Mouse (Mus musculus): ENCODE results near the gene Apeh. TPM values are rescaled to one million over a fixed set of nuclear protein-coding genes. Genes with fewer than 3 reads are reported as not detected.
A peak's percentile ranks its signal among the peaks of the same experiment; 100 is the strongest.

Apeh gene
- polyA plus RNA-seq, 1 experiment: 32.7 TPM

DNA sequence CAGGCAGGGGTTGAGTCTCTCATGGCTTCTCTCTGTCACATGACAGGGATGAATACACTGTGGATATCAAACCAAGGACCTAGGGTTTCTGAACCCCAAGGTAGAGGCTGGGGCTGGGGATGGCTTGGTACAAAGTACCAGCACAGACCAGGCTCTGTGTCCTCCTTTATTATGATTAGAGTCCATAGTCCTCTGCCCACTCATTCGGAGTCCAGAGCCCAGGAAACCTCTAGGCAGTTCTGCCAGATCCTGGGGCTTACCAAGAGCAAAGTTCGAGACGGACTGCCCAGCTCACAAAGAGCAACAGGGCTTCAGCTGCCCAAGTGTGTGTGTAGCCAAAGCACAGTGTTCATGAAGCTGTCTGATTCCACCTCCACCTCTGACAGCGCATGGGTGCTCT is 9.1 kb downstream of the Apeh start:
- DNase-seq (ENCODE audit: extremely low spot score in 1 of 2, low spot score in 1 of 2): no peak

DNA sequence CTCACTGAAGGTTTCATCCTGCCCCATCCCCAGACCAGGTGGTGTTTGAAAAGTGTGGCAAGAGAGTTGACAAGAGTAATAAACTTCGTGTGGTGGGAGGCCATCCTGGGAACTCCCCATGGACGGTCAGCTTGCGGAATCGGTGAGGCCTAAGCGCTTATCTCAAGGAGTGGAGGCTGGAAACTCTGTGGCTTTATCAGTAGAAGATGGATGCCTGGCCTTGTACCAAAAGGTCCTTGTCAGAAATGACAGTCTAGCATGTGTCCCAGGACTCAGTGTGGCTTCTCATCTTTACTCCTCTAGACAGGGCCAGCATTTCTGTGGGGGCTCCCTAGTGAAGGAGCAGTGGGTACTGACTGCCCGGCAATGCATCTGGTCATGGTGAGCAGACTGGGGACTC is 10.8 kb downstream of the Apeh start:
- no peak for DNase-seq (ENCODE audit: extremely low spot score in 1 of 2, low spot score in 1 of 2)

DNA sequence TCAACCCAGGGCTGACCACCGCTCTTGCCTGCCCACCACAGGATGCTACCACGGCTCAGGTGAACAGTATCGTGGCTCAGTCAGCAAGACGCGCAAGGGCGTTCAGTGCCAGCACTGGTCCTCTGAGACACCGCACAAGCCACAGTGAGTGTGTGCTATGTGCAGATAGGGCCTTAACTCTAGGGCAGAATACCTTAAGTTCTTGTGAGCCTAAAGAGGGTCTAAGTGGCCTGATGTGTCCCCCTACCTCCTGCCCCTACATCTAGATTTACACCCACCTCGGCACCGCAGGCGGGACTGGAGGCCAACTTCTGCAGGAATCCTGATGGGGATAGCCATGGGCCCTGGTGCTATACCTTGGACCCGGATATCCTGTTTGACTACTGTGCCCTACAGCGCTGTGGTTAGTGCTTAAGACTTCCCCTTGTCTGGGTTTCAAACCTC is 11.4 kb downstream of the Apeh start, which contains the start of gene Rnf123:
TSS of gene Rnf123 (minus strand) at position 359 of the 444 bp plus-strand sequence.
- no peak for DNase-seq (ENCODE audit: extremely low spot score in 1 of 2, low spot score in 1 of 2)

DNA sequence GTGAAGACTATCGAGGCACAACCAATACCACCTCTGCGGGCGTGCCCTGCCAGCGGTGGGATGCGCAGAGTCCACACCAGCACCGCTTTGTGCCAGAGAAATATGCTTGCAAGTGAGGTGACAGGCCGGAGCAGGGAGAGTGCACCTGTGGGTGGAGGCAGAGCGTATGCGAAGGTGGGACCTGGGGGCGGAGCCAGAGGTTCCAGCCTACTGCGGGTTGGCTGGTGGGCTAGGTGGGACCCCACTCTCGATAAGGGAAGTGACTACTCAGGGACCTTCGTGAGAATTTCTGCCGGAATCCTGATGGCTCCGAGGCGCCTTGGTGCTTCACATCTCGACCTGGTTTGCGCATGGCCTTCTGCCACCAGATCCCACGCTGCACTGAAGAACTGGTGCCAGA is 11.9 kb downstream of the Apeh start:
- DNase-seq (ENCODE audit: extremely low spot score in 1 of 2, low spot score in 1 of 2): no peak

DNA sequence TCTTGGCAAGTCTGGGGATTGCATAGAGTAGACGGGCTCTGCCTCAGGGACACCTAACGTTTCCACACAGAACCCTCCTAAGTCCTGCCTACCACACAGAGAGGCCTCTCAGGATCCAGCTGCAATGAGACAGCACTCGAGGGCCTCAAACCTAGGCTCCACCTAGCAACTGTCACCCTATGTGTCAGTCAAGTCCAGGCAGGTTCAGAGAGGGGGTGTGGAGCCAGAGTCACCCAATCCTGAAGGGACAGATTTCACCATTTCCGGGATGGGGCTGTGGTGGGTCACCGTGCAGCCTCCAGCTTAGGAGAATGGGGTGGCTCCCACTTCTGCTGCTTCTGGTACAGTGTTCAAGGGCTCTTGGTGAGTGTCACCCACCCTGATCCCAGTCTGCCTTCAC is 14.2 kb downstream of the Apeh start, which contains the start of gene Mst1:
TSS of gene Mst1 (plus strand) at position 269 of the 400 bp plus-strand sequence.
- no peak for DNase-seq (ENCODE audit: extremely low spot score in 1 of 2, low spot score in 1 of 2)

DNA sequence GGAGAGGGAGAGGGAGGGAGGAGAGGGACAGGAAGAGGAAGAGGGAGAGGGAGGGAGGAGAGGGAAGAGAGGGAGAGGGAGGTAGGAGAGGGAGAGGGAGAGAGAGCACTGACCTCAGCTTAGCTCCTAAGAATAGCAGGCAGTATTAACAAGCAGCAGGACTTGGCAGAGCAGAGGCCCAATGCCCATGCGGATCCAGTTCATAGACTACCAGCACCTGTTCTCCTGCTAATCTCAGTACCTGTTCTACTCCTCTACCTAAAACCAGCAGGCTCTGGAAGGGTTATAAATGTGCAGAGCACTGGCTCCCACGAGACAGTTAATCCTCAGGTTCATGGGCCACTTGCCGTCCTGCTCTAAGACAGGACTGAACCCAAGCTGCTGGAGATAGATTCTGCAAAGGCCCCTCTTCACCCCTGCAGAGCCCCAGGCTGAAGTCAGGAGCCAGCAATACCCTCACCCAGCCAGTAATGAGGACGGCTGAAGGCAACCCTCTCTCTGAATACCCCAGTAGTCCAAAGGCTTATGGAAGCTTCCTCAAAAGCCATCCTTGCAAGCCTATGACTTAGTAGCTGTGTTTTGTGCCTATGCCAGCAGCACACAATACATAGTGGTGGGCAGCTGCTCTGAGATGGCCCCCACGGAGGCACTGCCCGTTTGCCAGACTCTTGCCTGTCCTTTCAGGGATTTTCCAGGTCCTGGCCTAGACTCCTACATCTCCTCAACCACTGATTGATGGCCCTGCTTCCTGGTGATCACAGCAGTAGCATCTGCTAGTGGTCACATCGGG is 21.1 kb downstream of the Apeh start:
- DNase-seq (ENCODE audit: extremely low spot score in 1 of 2, low spot score in 1 of 2): no peak

DNA sequence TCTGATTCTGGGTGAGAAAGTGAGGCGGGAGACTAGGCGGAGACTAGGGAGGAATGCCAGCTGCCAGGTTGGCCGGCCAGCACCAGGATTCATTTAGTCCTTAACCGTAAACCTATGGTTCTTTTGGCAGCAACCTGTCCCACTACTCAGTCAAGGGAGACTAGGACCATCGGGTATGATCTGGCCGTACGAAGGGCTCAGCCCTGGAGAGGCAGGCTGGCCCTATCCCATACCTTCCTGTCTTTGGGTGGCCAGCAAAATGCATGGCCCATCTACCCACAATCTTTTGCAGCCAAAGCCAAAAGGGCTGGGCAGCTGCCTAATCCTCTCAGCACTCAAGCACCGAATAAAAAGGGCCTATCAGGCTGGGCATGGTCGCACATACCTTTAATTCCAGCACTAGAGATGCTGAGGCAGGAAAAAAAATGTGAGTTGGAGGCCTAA is 21.9 kb downstream of the Apeh start:
- no peak for DNase-seq (ENCODE audit: extremely low spot score in 1 of 2, low spot score in 1 of 2)

DNA sequence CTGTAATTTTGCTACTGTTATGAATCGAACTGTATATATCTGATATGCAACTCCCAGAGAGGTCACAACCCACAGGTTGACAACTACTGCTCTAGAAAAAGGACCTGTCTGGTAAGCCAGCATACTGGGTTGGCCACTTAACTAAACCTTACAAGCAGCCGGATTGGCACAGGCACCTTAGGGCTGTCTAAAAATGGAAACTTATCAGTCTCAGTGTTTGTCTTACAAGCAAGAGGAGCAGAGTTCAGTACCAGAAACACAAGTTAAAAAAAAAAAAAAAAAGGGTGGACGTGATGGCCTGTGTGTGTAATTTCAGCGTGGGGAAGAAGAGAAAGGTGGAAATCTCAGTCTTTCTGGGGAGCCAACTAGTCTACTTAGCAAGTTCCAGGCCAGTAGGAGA is 22.6 kb downstream of the Apeh start:
- DNase-seq (ENCODE audit: extremely low spot score in 1 of 2, low spot score in 1 of 2): no peak

DNA sequence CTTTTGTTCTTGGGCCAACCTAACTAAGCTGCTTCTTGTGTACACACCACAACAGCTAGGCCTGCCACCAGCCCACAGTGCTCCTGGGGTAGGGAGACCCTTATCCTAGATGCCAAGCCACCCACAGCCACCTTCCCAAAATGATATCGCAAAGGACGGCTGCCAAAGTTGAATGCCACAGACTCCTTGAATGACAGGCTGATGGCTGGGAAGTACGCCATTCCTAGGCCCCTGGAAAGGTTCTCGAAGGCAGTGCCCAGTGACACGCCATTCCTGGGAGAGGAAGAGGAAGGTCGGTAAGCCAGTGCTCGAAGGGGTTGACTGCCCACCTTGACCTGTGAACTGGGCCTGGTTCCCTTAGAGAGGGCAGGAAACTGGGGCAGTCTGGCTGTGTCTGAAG is 24.9 kb downstream of the Apeh start:
- DNase-seq (ENCODE audit: extremely low spot score in 1 of 2, low spot score in 1 of 2): no peak

DNA sequence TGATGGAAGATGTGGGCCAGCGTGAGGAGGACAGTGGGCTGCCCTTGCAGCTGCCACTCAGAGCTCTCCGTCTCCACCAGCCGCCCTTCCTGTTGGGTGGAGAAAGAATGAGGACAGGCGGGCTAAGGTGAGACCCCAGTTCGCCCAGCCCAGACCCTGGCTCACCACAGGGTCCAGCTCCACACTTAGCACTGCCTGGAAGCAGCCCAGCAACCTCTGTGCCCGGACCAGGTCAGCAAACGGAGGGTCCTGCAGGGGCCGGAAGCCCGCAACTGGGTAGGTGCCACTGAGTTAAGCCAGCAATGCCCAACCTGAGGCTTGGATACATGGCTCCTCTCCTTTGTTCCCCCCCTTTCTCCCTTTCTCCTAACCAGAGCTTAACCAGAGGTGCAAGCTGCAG is 25.4 kb downstream of the Apeh start:
- DNase-seq (ENCODE audit: extremely low spot score in 1 of 2, low spot score in 1 of 2): no peak

DNA sequence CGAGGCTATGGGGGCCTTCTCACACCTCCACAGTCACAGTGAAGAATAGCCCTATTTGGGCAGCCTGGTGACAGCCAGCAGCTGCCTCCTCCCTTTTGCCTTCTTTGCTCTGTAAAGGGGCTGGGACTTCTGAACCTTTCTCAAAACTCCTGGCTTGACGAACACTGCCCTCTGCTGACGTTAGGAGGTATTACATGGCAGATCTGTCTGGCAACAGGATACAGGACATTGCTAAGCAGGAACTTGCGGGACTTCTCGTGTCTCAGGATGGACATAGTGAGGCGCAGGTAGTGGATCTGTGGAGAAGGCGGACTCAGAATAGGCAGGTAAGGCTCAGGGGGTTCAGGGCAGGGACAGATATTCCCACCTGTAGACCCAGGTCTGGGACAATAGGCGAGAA is 26.5 kb downstream of the Apeh start:
- DNase-seq (ENCODE audit: extremely low spot score in 1 of 2, low spot score in 1 of 2): peak in 1 of 2 experiments; percentile 94

DNA sequence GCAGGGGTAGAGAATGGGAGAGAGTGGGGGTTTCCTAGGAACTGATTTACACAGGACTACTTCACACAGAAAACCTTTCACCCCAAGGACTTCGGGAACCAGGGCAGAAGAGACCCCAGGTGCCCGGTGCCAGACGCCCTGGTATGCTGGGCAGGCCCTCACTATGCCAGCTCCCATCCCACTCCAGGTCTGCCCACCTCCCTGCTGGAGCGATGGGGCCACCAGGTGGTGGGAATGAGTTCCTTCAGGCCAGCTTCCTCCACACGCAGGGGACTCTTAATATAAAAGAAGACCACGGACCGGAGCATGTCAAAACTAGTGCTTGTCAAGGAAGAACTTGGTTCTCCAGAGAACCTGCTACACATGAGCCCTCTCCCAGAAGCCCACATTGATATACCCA is 27.2 kb downstream of the Apeh start:
- no peak for DNase-seq (ENCODE audit: extremely low spot score in 1 of 2, low spot score in 1 of 2)

DNA sequence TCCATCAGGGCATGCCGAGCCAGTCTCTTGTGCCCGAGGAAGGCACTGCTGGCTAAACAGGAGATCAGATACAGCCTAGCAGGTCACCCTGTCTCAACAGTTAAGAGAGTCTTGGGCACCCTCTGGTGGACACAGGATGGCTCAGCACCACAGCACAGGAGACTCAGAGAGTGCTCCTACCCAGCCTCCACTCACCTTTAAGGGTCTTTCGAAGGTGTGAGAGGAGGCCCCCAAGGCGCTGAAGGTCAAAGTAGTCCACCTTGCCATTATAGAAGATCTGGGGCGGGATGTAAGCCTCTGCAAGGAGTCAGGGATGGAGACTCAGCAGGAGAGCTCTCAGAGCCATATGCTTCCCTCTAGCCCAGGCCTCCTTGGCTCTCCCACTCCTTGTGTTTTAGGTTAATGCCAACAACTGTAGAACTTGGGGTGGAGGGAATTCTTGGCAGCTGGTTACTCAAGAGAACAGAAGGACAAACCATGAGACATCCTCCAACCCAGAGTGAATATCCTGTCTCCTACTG is 28.9 kb downstream of the Apeh start:
- DNase-seq (ENCODE audit: extremely low spot score in 1 of 2, low spot score in 1 of 2): peak in 1 of 2 experiments; percentile 84

DNA sequence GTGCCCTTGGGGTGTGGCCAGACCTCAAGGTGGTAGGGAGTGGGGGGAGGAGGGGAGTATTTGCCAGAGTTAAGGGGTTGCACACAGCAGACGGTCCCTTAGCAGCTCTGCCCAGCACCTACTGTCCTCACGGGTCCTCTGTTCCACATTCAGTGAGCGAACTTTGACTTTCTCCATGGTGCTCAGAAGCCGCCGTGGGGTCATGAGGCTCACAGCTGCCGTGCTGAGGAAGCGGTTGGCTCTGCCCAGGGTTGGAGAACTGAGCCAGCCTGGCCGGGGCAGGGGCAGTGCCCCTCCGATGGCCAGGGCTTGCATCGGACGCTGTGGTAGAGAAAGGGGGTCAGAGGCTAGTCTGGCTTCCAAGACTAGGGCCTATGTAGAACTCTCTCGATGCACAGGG is 31.0 kb downstream of the Apeh start:
- no peak for DNase-seq (ENCODE audit: extremely low spot score in 1 of 2, low spot score in 1 of 2)

DNA sequence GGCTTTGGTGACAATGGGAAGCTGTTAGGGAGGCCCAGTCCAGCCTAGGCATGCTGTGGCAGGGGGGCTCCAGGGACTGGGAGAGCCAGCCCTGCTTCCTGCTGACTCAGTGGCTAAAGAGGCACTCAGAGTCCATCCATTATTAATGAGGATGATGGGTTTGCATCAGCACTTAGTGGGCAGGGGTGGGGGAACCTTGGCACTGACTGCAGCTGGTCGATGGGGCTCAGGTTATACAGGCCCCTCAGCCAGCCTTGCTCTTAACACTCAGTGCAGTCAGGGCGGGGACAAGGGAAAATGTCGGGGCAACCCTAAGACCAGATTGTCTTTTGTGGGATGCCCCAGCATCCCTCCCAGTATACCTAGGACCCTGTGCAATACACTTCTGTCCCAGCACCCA is 32.3 kb downstream of the Apeh start:
- DNase-seq (ENCODE audit: extremely low spot score in 1 of 2, low spot score in 1 of 2): no peak

DNA sequence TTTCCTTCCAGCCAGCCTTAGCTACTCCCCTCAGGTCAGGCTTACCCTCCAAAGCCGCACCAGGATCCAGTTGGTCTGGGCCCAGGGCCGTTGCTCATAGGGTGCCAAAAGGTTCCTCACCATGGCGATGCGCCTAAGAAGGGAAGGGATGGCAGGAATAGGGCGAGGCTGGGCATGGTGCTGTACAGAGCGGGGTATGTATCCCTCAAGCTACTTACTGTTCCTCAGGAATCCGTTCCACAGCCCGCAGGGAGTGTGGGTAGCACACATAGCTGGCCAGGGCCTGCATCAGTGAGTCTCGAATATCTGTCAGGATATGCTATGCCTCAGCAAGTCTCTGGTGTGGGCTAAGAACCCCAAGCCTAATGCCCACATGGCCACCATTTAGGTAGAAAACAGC is 36.1 kb downstream of the Apeh start:
- no peak for DNase-seq (ENCODE audit: extremely low spot score in 1 of 2, low spot score in 1 of 2)

DNA sequence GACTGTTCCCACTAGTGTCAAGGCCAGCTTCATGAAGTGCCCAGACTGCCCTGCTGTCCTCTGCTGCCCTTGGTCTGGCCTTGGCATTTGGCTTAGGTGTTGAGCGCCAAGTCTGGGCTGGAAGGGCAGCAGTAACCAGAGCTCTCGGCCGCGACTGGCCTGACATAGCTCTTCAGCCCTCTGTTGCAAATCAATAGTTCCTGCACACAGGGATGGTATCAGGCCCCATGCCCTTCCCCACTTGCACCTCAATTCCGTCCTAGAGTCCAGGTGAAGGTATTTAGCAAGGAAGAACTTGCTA is 37.2 kb downstream of the Apeh start:
- no peak for DNase-seq (ENCODE audit: extremely low spot score in 1 of 2, low spot score in 1 of 2)

DNA sequence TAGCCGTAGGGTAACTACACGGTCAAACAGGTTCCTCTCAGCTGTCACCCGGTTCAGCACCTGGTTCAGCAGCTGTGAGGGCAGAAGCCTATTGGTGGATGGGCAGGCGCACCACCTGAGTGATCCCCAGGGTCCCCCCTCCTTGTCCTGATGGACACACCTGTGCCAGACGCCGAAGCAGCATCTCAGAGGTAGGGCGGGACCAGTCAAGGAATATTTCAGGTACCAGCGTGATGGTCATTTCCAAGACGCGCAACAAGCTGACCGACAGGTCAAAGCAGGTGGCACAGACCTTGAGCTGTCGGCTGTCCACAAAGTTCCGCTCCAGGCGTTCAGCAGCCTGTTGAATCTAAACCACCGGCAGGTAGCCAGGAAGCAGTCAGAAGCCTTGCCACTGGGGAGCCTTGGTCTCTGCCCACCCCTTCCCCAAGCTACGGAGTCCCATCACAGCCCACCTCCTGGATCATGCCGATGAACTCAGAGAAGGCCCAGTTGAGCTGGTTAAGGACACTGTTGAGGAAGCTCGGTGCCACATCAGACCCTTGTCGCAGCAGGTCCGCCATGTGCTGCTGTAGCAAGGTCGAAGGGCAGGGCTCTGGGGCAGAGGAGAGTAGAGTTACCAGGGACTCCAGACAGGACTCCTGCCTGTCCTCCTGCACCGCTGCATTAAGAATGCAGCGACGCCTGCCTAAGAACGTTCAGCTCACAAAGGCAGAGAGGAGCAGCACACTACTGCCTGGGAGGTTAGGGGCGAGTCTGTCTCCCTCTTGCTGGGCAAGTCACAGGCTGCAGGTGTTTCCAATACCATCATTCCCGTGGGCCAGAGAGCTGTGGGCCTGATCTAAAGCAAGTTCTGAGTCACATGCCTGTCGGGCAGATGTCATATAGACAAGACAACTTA is 37.8 kb downstream of the Apeh start:
- DNase-seq (ENCODE audit: extremely low spot score in 1 of 2, low spot score in 1 of 2): no peak

DNA sequence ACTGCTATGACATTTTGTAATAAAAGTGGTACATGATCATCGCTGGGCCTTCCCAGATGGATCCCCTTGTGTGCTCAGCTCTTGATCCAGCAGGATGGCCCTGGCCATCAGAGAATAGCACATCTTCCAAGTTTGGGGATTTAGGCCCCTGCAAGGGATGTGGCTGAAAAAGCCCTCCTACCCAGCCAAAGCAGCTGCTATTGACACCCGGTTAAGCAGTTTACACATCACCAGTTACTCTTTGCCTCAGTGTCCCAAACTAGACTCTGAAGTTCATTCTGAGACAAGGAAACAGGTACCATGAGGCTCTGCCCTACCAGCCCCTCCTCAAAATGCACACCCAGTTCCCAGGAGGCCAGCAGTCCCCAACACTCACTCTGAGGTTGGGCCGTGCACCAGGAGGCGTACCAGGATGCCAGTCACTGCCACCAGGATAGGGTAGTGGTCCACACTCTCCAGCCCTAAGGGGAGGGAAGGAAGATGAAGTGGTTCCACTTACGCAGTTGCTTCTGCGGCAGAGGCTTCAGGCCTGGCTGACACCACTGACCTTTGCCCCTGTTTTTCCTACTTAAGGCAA is 38.7 kb downstream of the Apeh start:
- DNase-seq (ENCODE audit: extremely low spot score in 1 of 2, low spot score in 1 of 2): no peak

DNA sequence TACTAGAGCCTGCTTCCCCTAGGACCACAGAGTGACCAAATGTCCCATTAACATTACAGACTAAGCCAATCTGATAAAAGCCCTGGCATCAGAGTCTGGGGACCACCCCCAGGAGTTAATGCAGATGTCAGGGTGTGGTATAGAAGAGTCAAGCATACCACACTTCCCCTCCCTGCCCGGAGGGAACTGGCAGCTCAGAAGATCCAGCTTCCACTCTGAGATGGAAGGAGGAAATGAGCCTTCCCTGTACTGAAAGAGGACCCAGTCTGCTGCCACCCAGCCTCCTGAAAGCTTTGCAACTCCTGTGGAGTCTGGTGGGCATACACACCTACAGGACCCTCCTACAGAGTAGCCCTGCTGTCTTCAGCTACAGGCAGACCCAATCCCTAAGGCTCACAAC is 39.3 kb downstream of the Apeh start:
- DNase-seq (ENCODE audit: extremely low spot score in 1 of 2, low spot score in 1 of 2): no peak
